ENCODE assay signal across 33 mouse cellular contexts in the genomic region with DNA sequence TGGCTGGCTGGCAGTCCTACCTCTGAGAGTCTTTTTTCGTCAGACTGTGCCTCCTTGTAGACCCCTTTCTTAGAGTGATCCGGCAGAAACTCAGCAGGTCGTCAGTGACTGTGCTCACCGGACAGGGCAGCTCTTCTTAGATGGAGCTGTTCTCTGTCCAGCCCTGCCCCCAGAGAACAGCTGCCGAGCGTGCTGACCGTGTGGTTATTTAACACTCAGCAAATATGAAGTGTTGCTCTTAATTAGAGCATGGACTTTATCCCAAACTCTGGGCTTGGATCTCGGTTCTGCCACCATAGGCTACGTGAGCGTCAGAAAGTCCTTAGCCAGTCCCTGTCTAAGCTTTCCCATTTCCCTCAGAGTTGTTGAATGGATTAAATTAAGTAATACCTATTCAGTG. TPM values are rescaled to one million over a fixed set of nuclear protein-coding genes. Genes with fewer than 3 reads are reported as not detected.
DNase-seq lines count a peak whose midpoint lies in the region; ATAC-seq and TF ChIP-seq lines count a peak whose summit lies in the region.
"Had no signal": no experiment of that assay in that cellular context is flagged by ENCODE, and none has a peak within 500 bp of the region (broad histone marks: within the 10 kb centered on the region; RNA-seq: fewer than 3 reads in every experiment).

No protein-coding gene starts in this region.

- peak overlapping the region; percentile 7; the same call in 1 of the 2 replicates for H3K27ac ChIP-seq in heart, adult 2 months
- peak overlapping the region; percentile 30 for H3K27ac ChIP-seq in liver, adult 2 months (replicated peaks; ENCODE audit: insufficient read depth, low read depth, low read length)
- H3K27ac ChIP-seq in heart, embryonic 12.5 days (ENCODE audit: poor library complexity, severe bottlenecking), result no peak overlapping the region
- no peak overlapping the region for H3K27ac ChIP-seq in forebrain, embryonic 16.5 days (ENCODE audit: low read length)
- H3K27ac ChIP-seq: embryonic facial prominence, embryonic 13.5 days; heart, embryonic 13.5 days; hindbrain, embryonic 10.5 days; hindbrain, postnatal 0 days; intestine, embryonic 15.5 days; limb, embryonic 10.5 days; limb, embryonic 15.5 days; midbrain, embryonic 13.5 days; neural tube, embryonic 15.5 days; stomach, embryonic 15.5 days had no signal

- no peak for TF ChIP-seq POLR2A in heart, adult 2 months (IDR thresholded peaks at IDR 0.05; ENCODE audit: insufficient read depth, low read depth, low read length)
- no peak for TF ChIP-seq POLR2A in liver, adult 2 months (IDR thresholded peaks at IDR 0.05; ENCODE audit: extremely low read depth, insufficient read depth, low read length)

- DNase-seq in heart, adult 2 months, result no peak
- DNase-seq in heart, postnatal 4 days, result no peak
- peak; percentile 77 for DNase-seq in liver, adult 2 months (ENCODE audit: extremely low read depth, low read depth, low spot score)
- DNase-seq in liver, result no peak
- DNase-seq in kidney, postnatal 14 days, result peak; percentile 42
- DNase-seq in skeletal muscle tissue, adult 2 months (ENCODE audit: low read depth, low spot score), result peak; percentile 59
- DNase-seq: adrenal gland, postnatal 14 days; cerebellum, adult 18-20 months; cerebellum, postnatal 10 days; forebrain, postnatal 0 days; gastrocnemius, postnatal 25 days; heart, adult 18-20 months; heart, postnatal 10 days; layer of hippocampus, adult 9-11 months; lung, postnatal 4 days; retina, postnatal 1 day; right cerebral cortex, postnatal 14 days; thymus, postnatal 14 days had no signal

- no peak overlapping the region for H3K4me3 ChIP-seq in heart, adult 2 months
- no peak overlapping the region for H3K4me3 ChIP-seq in liver, adult 2 months (ENCODE audit: insufficient read depth, low read depth, low read length)
- H3K4me3 ChIP-seq in heart, embryonic 12.5 days, result no peak overlapping the region
- no peak overlapping the region for H3K4me3 ChIP-seq in forebrain, embryonic 16.5 days (replicated peaks; ENCODE audit: low read length)
- H3K4me3 ChIP-seq: embryonic facial prominence, embryonic 13.5 days; heart, embryonic 13.5 days; hindbrain, embryonic 10.5 days; intestine, embryonic 15.5 days; limb, embryonic 10.5 days; limb, embryonic 15.5 days; midbrain, embryonic 13.5 days; neural tube, embryonic 15.5 days; stomach, embryonic 15.5 days had no signal

- H3K9ac ChIP-seq in heart, adult 2 months (ENCODE audit: low read depth, low read length), result no peak overlapping the region
- H3K9ac ChIP-seq in liver, adult 2 months (ENCODE audit: low read depth, low read length), result no peak overlapping the region
- H3K9ac ChIP-seq in heart, embryonic 12.5 days, result no peak overlapping the region
- H3K9ac ChIP-seq in forebrain, embryonic 16.5 days (replicated peaks; ENCODE audit: low read depth, low read length), result no peak overlapping the region
- H3K9ac ChIP-seq: forebrain, postnatal 0 days; heart, embryonic 13.5 days; intestine, embryonic 15.5 days; limb, embryonic 15.5 days; stomach, embryonic 15.5 days had no signal

- no peak for TF ChIP-seq EP300 in heart, adult 2 months (IDR thresholded peaks at IDR 0.05; ENCODE audit: insufficient read depth, low read depth, low read length)

- no peak for TF ChIP-seq CTCF in heart, adult 2 months (IDR thresholded peaks at IDR 0.05)
- no peak for TF ChIP-seq CTCF in liver, adult 2 months (IDR thresholded peaks at IDR 0.05; ENCODE audit: low read depth, low read length)

- no peaks in the 10 kb centered on the region; the same call in 1 of the 2 replicates for H3K36me3 ChIP-seq in heart, adult 2 months (ENCODE audit: control insufficient read depth, insufficient read depth, low read length)
- H3K36me3 ChIP-seq in liver, adult 2 months (ENCODE audit: control insufficient read depth, insufficient read depth, low read length), result no peaks in the 10 kb centered on the region
- no peaks in the 10 kb centered on the region for H3K36me3 ChIP-seq in heart, embryonic 12.5 days
- H3K36me3 ChIP-seq in forebrain, embryonic 16.5 days (ENCODE audit: control insufficient read depth, insufficient read depth), result no peaks in the 10 kb centered on the region
- H3K36me3 ChIP-seq: embryonic facial prominence, embryonic 13.5 days; heart, embryonic 13.5 days; intestine, embryonic 15.5 days; midbrain, embryonic 13.5 days; neural tube, embryonic 15.5 days; stomach, embryonic 15.5 days had no signal

- no peaks in the 10 kb centered on the region for H3K9me3 ChIP-seq in heart, embryonic 12.5 days (replicated peaks)
- no peaks in the 10 kb centered on the region for H3K9me3 ChIP-seq in forebrain, embryonic 16.5 days (ENCODE audit: control insufficient read depth, low read length)
- H3K9me3 ChIP-seq: embryonic facial prominence, embryonic 13.5 days; heart, embryonic 13.5 days; hindbrain, embryonic 10.5 days; intestine, embryonic 15.5 days; limb, embryonic 10.5 days; limb, embryonic 15.5 days; midbrain, embryonic 13.5 days; neural tube, embryonic 15.5 days; stomach, embryonic 15.5 days had no signal

- WGBS in heart, adult 2 months, result 57% methylated on average over 10 of the region's 10 CpGs
- 35% methylated on average over 10 of the region's 10 CpGs for whole genome bisulfite sequencing in liver, adult 2 months
- WGBS in heart, embryonic 12.5 days, result 62% methylated on average over 10 of the region's 10 CpGs
- WGBS in forebrain, embryonic 16.5 days, result 73% methylated on average over 10 of the region's 10 CpGs

- peaks cover 28% of the 10 kb centered on the region for H3K4me1 ChIP-seq in heart, adult 2 months (ENCODE audit: control insufficient read depth, insufficient read depth, low read length)
- peaks cover 7% of the 10 kb centered on the region for H3K4me1 ChIP-seq in liver, adult 2 months (ENCODE audit: control insufficient read depth, insufficient read depth, low read length)
- H3K4me1 ChIP-seq in heart, embryonic 12.5 days (replicated peaks), result peaks cover 57% of the 10 kb centered on the region
- peaks cover 13% of the 10 kb centered on the region for H3K4me1 ChIP-seq in forebrain, embryonic 16.5 days (replicated peaks; ENCODE audit: control insufficient read depth, insufficient read depth, low read length)

- intact Hi-C loops in heart, adult 2 months (cut with DNase I), result loop anchor here (1.0 to 2.0 kb wide), 2 partner anchors 16 to 63 kb away; no protein-coding TSS in a partner anchor

- no peak for ATAC-seq in heart, embryonic 12.5 days (ENCODE audit: insufficient number of reproducible peaks, low FRiP score)
- no peak for ATAC-seq in forebrain, embryonic 16.5 days
- ATAC-seq: forebrain, postnatal 0 days; hindbrain, postnatal 0 days; intestine, embryonic 15.5 days; midbrain, embryonic 13.5 days had no signal

- H3K27me3 ChIP-seq in heart, adult 2 months (ENCODE audit: control insufficient read depth, insufficient read depth, low read length), result no peaks in the 10 kb centered on the region
- H3K27me3 ChIP-seq in liver, adult 2 months (ENCODE audit: control insufficient read depth, insufficient read depth, low read length), result no peaks in the 10 kb centered on the region
- H3K27me3 ChIP-seq in heart, embryonic 12.5 days (replicated peaks), result no peaks in the 10 kb centered on the region
- no peaks in the 10 kb centered on the region for H3K27me3 ChIP-seq in forebrain, embryonic 16.5 days (replicated peaks; ENCODE audit: control insufficient read depth, insufficient read depth, low read length)
- H3K27me3 ChIP-seq: embryonic facial prominence, embryonic 13.5 days; heart, embryonic 13.5 days; intestine, embryonic 15.5 days; limb, embryonic 15.5 days; midbrain, embryonic 13.5 days; neural tube, embryonic 15.5 days; stomach, embryonic 15.5 days had no signal

- peaks cover 2% of the 10 kb centered on the region; the same call in 1 of the 2 replicates for H3K79me2 ChIP-seq in heart, adult 2 months (replicated peaks; ENCODE audit: control insufficient read depth, insufficient read depth, low read length)
- H3K79me2 ChIP-seq in liver, adult 2 months (ENCODE audit: control insufficient read depth, insufficient read depth, low read length), result no peaks in the 10 kb centered on the region; the same call in 1 of the 2 replicates

- no peak overlapping the region for H3K4me2 ChIP-seq in heart, embryonic 12.5 days
- H3K4me2 ChIP-seq in forebrain, embryonic 16.5 days (ENCODE audit: low read length), result no peak overlapping the region
- H3K4me2 ChIP-seq: embryonic facial prominence, embryonic 13.5 days; heart, embryonic 13.5 days; intestine, embryonic 15.5 days; limb, embryonic 15.5 days; midbrain, embryonic 13.5 days; neural tube, embryonic 15.5 days; stomach, embryonic 15.5 days had no signal

RNA-seq across cellular contexts. Expression of a gene that starts 3.2 kb away (rescaled TPM):
- 10 to 100 TPM; 25.0 to 27.3 TPM for total RNA-seq in heart, adult 2 months (2021)
- 25.5 and 26.0 TPM in 2 replicates for polyA plus RNA-seq in heart, adult 2 months (2012; rRNA removed)
- total RNA-seq in heart, postnatal 4 days (2021), result 10 to 100 TPM; 60.5 to 66.4 TPM
- total RNA-seq in liver, adult 2 months (2014; rRNA removed), result 4.9 and 6.6 TPM in 2 replicates
- polyA plus RNA-seq in liver, adult 2 months (2012; rRNA removed), result 9.7 and 9.9 TPM in 2 replicates
- polyA plus RNA-seq in heart, embryonic 12.5 days (2016; fragmentation: Nextera tagmentation; extraction: Ambion mirVana), result 38.5 and 39.3 TPM in 2 replicates
- polyA plus RNA-seq in forebrain, embryonic 16.5 days (2015; fragmentation: Nextera tagmentation; extraction: Ambion mirVana), result 94.1 and 105 TPM in 2 replicates

RNA-seq across cellular contexts. Expression of a gene that starts 36.2 kb away (rescaled TPM):
- total RNA-seq in heart, adult 2 months (2021), result 10 to 100 TPM; 62.1 to 66.9 TPM
- 20.2 and 23.8 TPM in 2 replicates for polyA plus RNA-seq in heart, adult 2 months (2012; rRNA removed)
- total RNA-seq in heart, postnatal 4 days (2021), result 10 to 100 TPM; 43.4 to 46.8 TPM
- 5.3 and 5.6 TPM in 2 replicates for total RNA-seq in liver, adult 2 months (2014; rRNA removed)
- polyA plus RNA-seq in liver, adult 2 months (2012; rRNA removed), result 3.5 and 5.7 TPM in 2 replicates
- polyA plus RNA-seq in heart, embryonic 12.5 days (2016; fragmentation: Nextera tagmentation; extraction: Ambion mirVana), result 32.1 and 40.9 TPM in 2 replicates
- polyA plus RNA-seq in forebrain, embryonic 16.5 days (2015; fragmentation: Nextera tagmentation; extraction: Ambion mirVana), result 47.3 and 51.7 TPM in 2 replicates

RNA-seq across cellular contexts. Expression of a gene that starts 36.3 kb away (rescaled TPM):
- total RNA-seq in heart, adult 2 months (2021), result 10 to 100 TPM; 29.4 to 36.1 TPM
- 20.6 and 26.2 TPM in 2 replicates for polyA plus RNA-seq in heart, adult 2 months (2012; rRNA removed)
- total RNA-seq in heart, postnatal 4 days (2021), result 10 to 100 TPM; 12.7 to 14.8 TPM
- 12.8 and 14.4 TPM in 2 replicates for total RNA-seq in liver, adult 2 months (2014; rRNA removed)
- polyA plus RNA-seq in liver, adult 2 months (2012; rRNA removed), result 17.4 and 19.8 TPM in 2 replicates
- 12.0 and 14.0 TPM in 2 replicates for polyA plus RNA-seq in heart, embryonic 12.5 days (2016; fragmentation: Nextera tagmentation; extraction: Ambion mirVana)
- 10.9 and 11.1 TPM in 2 replicates for polyA plus RNA-seq in forebrain, embryonic 16.5 days (2015; fragmentation: Nextera tagmentation; extraction: Ambion mirVana)

RNA-seq across cellular contexts. Expression of a gene that starts 44.1 kb away (rescaled TPM):
- total RNA-seq in heart, adult 2 months (2021), result not detected
- not detected in 2 replicates for polyA plus RNA-seq in heart, adult 2 months (2012; rRNA removed)
- not detected for total RNA-seq in heart, postnatal 4 days (2021)
- not detected in 2 replicates for total RNA-seq in liver, adult 2 months (2014; rRNA removed)
- polyA plus RNA-seq in liver, adult 2 months (2012; rRNA removed), result not detected in 2 replicates
- polyA plus RNA-seq in heart, embryonic 12.5 days (2016; fragmentation: Nextera tagmentation; extraction: Ambion mirVana), result 0.29 and 0.33 TPM in 2 replicates
- 0.57 TPM in 1 of 2 replicates, not detected in the other for polyA plus RNA-seq in forebrain, embryonic 16.5 days (2015; fragmentation: Nextera tagmentation; extraction: Ambion mirVana)
- total RNA-seq: adrenal gland, postnatal 14 days; common myeloid progenitor, adult 5-6 weeks; forebrain, postnatal 0 days; gastrocnemius, postnatal 25 days; heart, adult 18-20 months; heart, postnatal 10 days; hindbrain, postnatal 0 days; left cerebral cortex, postnatal 10 days; monocyte, adult 5-6 weeks had no signal
- polyA plus RNA-seq: forebrain, postnatal 0 days; heart, embryonic 13.5 days; hindbrain, postnatal 0 days; intestine, embryonic 15.5 days; limb, embryonic 15.5 days; neural tube, embryonic 15.5 days had no signal

Comparison
In these comparisons a context has a peak if more than half of its experiments do, and no peak if none do; other contexts are left out.
1. DNase-seq: peak in liver, adult 2 months (single experiment), kidney, postnatal 14 days (single experiment) and skeletal muscle tissue, adult 2 months (single experiment); none in heart, adult 2 months (0 of 2), heart, postnatal 4 days (single experiment) and liver (single experiment).
2. H3K27ac ChIP-seq: peak in heart, adult 2 months (single experiment) and liver, adult 2 months (single experiment); none in heart, embryonic 12.5 days (single experiment) and forebrain, embryonic 16.5 days (single experiment).